Mouse (Mus musculus): ENCODE data around the gene Pcna. TPM values are rescaled to one million over a fixed set of nuclear protein-coding genes. Genes with fewer than 3 reads are reported as not detected.
A peak's percentile ranks its signal among the peaks of the same experiment; 100 is the strongest.
"Not testable (repeated sequence)": the region's sequence is repeated elsewhere in the genome, so short reads cannot be mapped to it uniquely, and the experiment has no call there.

Pcna gene
- polyA plus RNA-seq (2015; fragmentation: Nextera tagmentation; extraction: Ambion mirVana): 113 and 122 TPM in 2 replicates

GRCm38 (mm10) chr2:132252542-132253528 lies at the start of gene Pcna:
TSS of gene Pcna (minus strand) at chr2:132253314.
- H3K4me2 ChIP-seq: peak within 1 kb of the TSS; percentile 83
- H3K9ac ChIP-seq: peak within 1 kb of the TSS; percentile 36
- ATAC-seq (ENCODE audit: low FRiP score, low read depth): peak; percentile 99
- H3K27me3 ChIP-seq: no peaks in the 10 kb centered on the region
- peaks cover 21% of the 10 kb centered on the region for H3K4me1 ChIP-seq (replicated peaks)
- peak within 1 kb of the TSS; percentile 55 for H3K4me3 ChIP-seq
- peaks cover 10% of the 10 kb centered on the region; the same call in 1 of the 2 replicates for H3K36me3 ChIP-seq
- WGBS: under 1% methylated on average over 79 of the region's 79 CpGs
- H3K9me3 ChIP-seq: no peaks in the 10 kb centered on the region
- H3K27ac ChIP-seq (replicated peaks): peak within 1 kb of the TSS; percentile 71

- no peaks in the 10 kb centered on the region for H3K4me1 ChIP-seq (replicated peaks)
- no peak for ATAC-seq (ENCODE audit: low FRiP score, low read depth)
- H3K9ac ChIP-seq: no peak overlapping the region
- H3K27ac ChIP-seq (replicated peaks): no peak overlapping the region
- H3K27me3 ChIP-seq: no peaks in the 10 kb centered on the region
- no peaks in the 10 kb centered on the region for H3K9me3 ChIP-seq
- H3K4me2 ChIP-seq: no peak overlapping the region
- H3K36me3 ChIP-seq: peaks cover 65% of the 10 kb centered on the region
- no peak overlapping the region for H3K4me3 ChIP-seq
- 95% methylated on average over 4 of the region's 4 CpGs for WGBS
These were observed 48.3 kb upstream of the Pcna start for GRCm38 (mm10) chr2:132301436-132301835.

GRCm38 (mm10) chr2:132298250-132298649 lies 45.1 kb upstream of the Pcna start:
- Histone ChIP-seq H3K4me2 (no peak overlapping the region), H3K4me1 (replicated peaks) (no peaks in the 10 kb centered on the region), H3K27me3 (no peaks in the 10 kb centered on the region), H3K27ac (replicated peaks) (no peak overlapping the region), H3K9ac (no peak overlapping the region), H3K9me3 (no peaks in the 10 kb centered on the region), H3K4me3 (no peak overlapping the region), H3K36me3 (peaks cover 66% of the 10 kb centered on the region)
- 96% methylated on average over 4 of the region's 4 CpGs for WGBS
- ATAC-seq (ENCODE audit: low FRiP score, low read depth): no peak

GRCm38 (mm10) chr2:132293694-132294450 lies 40.8 kb upstream of the Pcna start:
- H3K9ac ChIP-seq: no peak overlapping the region
- no peak overlapping the region for H3K4me3 ChIP-seq
- H3K36me3 ChIP-seq: peaks cover 36% of the 10 kb centered on the region
- 92% methylated on average over 10 of the region's 10 CpGs for WGBS
- ATAC-seq (ENCODE audit: low FRiP score, low read depth): no peak
- H3K9me3 ChIP-seq: no peaks in the 10 kb centered on the region
- H3K27me3 ChIP-seq: no peaks in the 10 kb centered on the region
- H3K27ac ChIP-seq (replicated peaks): no peak overlapping the region
- peaks cover 18% of the 10 kb centered on the region for H3K4me1 ChIP-seq (replicated peaks)
- no peak overlapping the region for H3K4me2 ChIP-seq

DNA sequence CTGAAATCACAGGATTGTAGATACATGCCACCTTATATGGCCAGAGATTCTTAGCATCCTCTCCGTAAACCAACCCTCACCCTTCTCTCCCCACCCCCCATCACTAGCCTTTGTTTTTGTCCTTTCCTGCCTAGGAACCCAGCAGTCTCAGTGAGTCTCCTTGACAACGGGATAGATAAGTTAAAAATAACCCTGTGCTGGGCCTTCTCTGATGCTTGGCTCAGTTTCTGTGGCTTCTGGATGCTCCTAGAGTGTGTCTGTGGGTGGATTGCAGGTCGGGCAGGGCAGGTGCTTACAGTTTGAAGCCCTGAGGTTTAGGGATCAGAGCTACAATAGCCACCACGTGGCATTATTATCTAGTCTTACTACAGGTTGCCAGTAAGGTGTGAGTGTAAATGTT lies 39.0 kb upstream of the Pcna start:
- no peak overlapping the region for H3K9ac ChIP-seq
- peaks cover 18% of the 10 kb centered on the region for H3K4me1 ChIP-seq (replicated peaks)
- H3K9me3 ChIP-seq: no peaks in the 10 kb centered on the region
- H3K27ac ChIP-seq (replicated peaks): no peak overlapping the region
- peaks cover 26% of the 10 kb centered on the region for H3K36me3 ChIP-seq
- 20% methylated on average over 4 of the region's 4 CpGs for WGBS
- ATAC-seq (ENCODE audit: low FRiP score, low read depth): no peak
- H3K27me3 ChIP-seq: no peaks in the 10 kb centered on the region
- no peak overlapping the region for H3K4me3 ChIP-seq
- H3K4me2 ChIP-seq: no peak overlapping the region

DNA sequence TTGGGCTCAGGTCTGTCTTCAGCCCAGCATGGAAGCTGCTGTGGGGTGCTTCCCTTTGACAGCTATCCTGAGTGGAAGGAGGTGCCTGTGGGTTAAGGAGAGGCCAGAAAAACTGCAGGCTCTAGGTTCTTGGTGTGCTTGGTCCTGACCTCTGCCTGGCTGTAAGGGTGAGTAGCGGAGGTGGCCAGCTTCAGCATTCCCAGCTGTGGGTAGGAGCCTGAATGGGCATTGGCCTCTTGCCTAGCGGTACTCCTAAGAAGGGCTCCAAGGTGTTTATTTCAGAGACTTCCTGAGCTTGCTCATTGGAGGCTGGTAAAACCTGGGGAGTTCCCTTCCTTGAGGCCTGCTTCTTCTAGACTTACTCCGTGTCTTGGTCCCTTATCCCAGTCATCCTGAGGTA lies 38.2 kb upstream of the Pcna start:
- no peaks in the 10 kb centered on the region for H3K27me3 ChIP-seq
- H3K9me3 ChIP-seq: no peaks in the 10 kb centered on the region
- H3K27ac ChIP-seq (replicated peaks): no peak overlapping the region
- 67% methylated on average over 3 of the region's 3 CpGs for WGBS
- ATAC-seq (ENCODE audit: low FRiP score, low read depth): 0 out of 2 replicates have a peak, but pooled peaks have one; percentile 29
- H3K4me2 ChIP-seq: no peak overlapping the region
- H3K36me3 ChIP-seq: peaks cover 24% of the 10 kb centered on the region
- no peak overlapping the region for H3K4me3 ChIP-seq
- H3K9ac ChIP-seq: no peak overlapping the region
- H3K4me1 ChIP-seq (replicated peaks): peaks cover 18% of the 10 kb centered on the region

GRCm38 (mm10) chr2:132290808-132291207 lies 37.7 kb upstream of the Pcna start:
- no peak overlapping the region for H3K27ac ChIP-seq (replicated peaks)

GRCm38 (mm10) chr2:132289213-132289612 lies 36.1 kb upstream of the Pcna start:
- peaks cover 18% of the 10 kb centered on the region for H3K4me1 ChIP-seq (replicated peaks)

More at GRCm38 (mm10) chr2:132290808-132291207, 37.7 kb upstream of the Pcna start:
- no peaks in the 10 kb centered on the region for H3K27me3 ChIP-seq
- H3K36me3 ChIP-seq: peaks cover 21% of the 10 kb centered on the region
- H3K4me3 ChIP-seq: no peak overlapping the region
- ATAC-seq (ENCODE audit: low FRiP score, low read depth): no peak
- peaks cover 18% of the 10 kb centered on the region for H3K4me1 ChIP-seq (replicated peaks)
- 74% methylated on average over 6 of the region's 6 CpGs for WGBS
- H3K9ac ChIP-seq: no peak overlapping the region
- H3K9me3 ChIP-seq: no peaks in the 10 kb centered on the region
- H3K4me2 ChIP-seq: no peak overlapping the region

GRCm38 (mm10) chr2:132286376-132287076 lies 33.4 kb upstream of the Pcna start:
- Histone ChIP-seq H3K27me3 (no peaks in the 10 kb centered on the region), H3K4me3 (no peak overlapping the region), H3K36me3 (no peaks in the 10 kb centered on the region; the same call in 1 of the 2 replicates), H3K9ac (no peak overlapping the region), H3K4me1 (replicated peaks) (peaks cover 32% of the 10 kb centered on the region), H3K27ac (replicated peaks) (no peak overlapping the region), H3K4me2 (no peak overlapping the region), H3K9me3 (no peaks in the 10 kb centered on the region)
- no peak for ATAC-seq (ENCODE audit: low FRiP score, low read depth)
- 84% methylated on average over 9 of the region's 9 CpGs for WGBS

More at GRCm38 (mm10) chr2:132289213-132289612, 36.1 kb upstream of the Pcna start:
- not testable (repeated sequence) for H3K27ac ChIP-seq (replicated peaks); H3K27me3 ChIP-seq; H3K9ac ChIP-seq; H3K9me3 ChIP-seq; H3K4me2 ChIP-seq; H3K4me3 ChIP-seq; ATAC-seq (ENCODE audit: low FRiP score, low read depth); H3K36me3 ChIP-seq
- WGBS: 89% methylated on average over 5 of the region's 7 CpGs

DNA sequence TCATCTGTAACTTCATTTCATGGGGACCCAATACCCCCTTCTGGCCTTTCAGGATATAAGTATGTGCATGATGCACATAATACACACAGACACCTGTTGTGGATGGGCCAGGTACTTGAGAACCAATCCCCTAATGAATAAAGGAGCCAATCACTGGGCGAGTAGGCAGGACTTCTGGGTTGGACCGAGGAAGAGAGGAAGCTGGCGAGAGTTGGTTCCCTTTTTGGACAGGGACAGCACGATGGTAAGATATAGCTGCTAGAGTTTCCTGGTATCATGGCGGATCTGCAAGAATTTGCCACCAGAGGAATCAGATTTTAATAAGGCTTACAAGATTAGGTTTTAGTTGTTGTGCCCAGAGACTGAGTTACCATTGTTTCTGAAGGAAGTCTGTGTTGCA lies 32.6 kb upstream of the Pcna start:
- not testable (repeated sequence) for H3K27me3 ChIP-seq; ATAC-seq (ENCODE audit: low FRiP score, low read depth); H3K9me3 ChIP-seq; H3K27ac ChIP-seq (replicated peaks); H3K9ac ChIP-seq; H3K36me3 ChIP-seq; H3K4me2 ChIP-seq; H3K4me3 ChIP-seq
- 90% methylated on average over 5 of the region's 5 CpGs for WGBS
- peaks cover 27% of the 10 kb centered on the region for H3K4me1 ChIP-seq (replicated peaks)

DNA sequence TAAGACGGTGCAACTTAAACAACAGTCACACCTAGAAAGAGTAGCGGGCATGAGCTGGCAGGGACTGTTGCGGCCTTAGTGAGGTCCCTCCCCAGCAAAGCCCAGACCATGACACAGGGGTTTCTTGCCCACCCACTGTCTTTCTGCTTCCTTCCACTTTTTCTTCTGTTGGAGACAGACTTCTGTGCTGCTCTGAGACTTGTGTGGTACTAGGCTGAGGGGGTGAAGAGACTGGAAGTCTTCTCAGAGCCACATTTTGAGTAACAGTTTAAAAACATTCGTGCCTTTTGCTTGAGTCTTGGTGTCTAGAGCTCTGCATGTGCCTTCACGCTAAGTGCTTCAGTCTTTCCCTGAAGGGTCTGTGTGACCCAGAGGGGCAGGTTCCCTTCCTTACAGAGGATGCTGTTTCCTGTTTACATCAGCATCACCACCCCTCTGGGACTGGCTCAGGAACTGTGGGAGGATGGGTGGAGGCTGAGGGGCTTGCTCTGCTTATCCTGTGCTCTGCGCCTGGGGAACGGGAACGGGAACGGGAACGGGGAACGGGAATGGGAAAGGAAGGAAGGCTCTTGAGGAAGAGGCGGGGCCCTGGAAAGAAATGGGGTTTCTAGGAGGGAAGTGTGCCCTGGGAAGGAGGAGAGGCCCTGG lies 31.5 kb upstream of the Pcna start:
- no peak overlapping the region for H3K4me2 ChIP-seq
- H3K4me1 ChIP-seq (replicated peaks): peaks cover 27% of the 10 kb centered on the region
- H3K4me3 ChIP-seq: no peak overlapping the region
- peaks cover 3% of the 10 kb centered on the region; the same call in 1 of the 2 replicates for H3K36me3 ChIP-seq
- peak; percentile 38; the same call in 1 of the 2 replicates for ATAC-seq (ENCODE audit: low FRiP score, low read depth)
- H3K9ac ChIP-seq: no peak overlapping the region
- H3K9me3 ChIP-seq: no peaks in the 10 kb centered on the region
- WGBS: 87% methylated on average over 12 of the region's 12 CpGs
- no peaks in the 10 kb centered on the region for H3K27me3 ChIP-seq
- peak overlapping the region; percentile 44; the same call in 1 of the 2 replicates for H3K27ac ChIP-seq (replicated peaks)

Measured in hindbrain, embryonic 15.5 days (tissue).